ENCODE assay signal across 16 mouse cellular contexts in the genomic region with DNA sequence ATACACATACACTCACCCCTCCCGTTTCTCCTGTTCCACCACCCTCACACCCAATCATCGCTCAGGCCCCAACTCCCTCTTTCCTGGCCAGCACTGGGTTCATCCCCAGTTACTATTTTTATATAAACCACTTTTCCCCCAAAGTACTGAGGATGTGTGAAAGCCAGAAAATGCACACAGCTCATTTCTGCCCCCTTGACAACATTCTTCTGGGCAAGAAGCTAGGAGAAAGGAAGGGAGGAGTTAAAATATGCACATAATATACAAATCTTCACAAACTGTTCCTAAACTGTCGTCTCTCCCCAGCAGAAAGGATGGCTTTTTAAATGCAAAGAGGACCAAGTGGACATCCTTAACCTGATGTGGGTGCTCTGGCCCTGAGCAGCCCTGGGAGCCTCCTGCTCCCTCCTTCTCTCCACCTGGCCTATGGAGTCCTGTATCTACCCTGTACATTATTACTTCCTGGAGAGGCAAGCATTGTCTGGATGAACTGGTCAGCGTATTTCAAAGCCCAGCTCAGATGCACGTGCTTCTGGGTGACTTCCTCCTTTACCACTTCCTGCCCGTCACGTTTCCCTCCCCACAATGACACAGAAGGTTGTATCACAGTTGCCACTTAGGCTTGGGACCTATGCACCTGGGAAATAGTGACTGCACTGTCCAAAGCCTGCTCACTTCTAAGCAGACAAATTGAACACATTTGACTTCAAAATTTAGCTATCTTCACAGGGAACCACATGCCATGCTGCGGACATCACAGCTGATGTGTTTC.
DNase-seq lines count a peak whose midpoint lies in the region; ATAC-seq and TF ChIP-seq lines count a peak whose summit lies in the region.
"Had no signal": no experiment of that assay in that cellular context is flagged by ENCODE, and none has a peak within 500 bp of the region (broad histone marks: within the 10 kb centered on the region; RNA-seq: fewer than 3 reads in every experiment).

No protein-coding gene starts in this region.

- no peaks in the 10 kb centered on the region for H3K9me3 ChIP-seq in kidney, embryonic 16.5 days (ENCODE audit: low read length)
- H3K9me3 ChIP-seq: intestine, embryonic 15.5 days had no signal

- peak; percentile 7 for DNase-seq in spleen, adult 12 weeks (ENCODE audit: low spot score)
- DNase-seq in spleen, postnatal 14 days (ENCODE audit: low spot score in 2 of 2) = no peak
- DNase-seq in thymus, postnatal 36 days = peak; percentile 63 to 75
- DNase-seq in gastrocnemius, adult 2 months = no peak
- DNase-seq in frontal cortex, postnatal 25 days (ENCODE audit: low spot score in 2 of 2) = no peak
- DNase-seq: adrenal gland, adult 8-10 months; forebrain, postnatal 0 days; kidney, postnatal 25 days; lung, adult 2 months; right cerebral cortex, postnatal 25 days had no signal

- intact Hi-C loops in gastrocnemius, adult 2 months (cut with DNase I) = no loop called here

- 74% methylated on average over 8 of the region's 8 CpGs for WGBS in kidney, embryonic 16.5 days

- peaks cover 7% of the 10 kb centered on the region; the same call in 1 of the 2 replicates for H3K4me1 ChIP-seq in kidney, embryonic 16.5 days (ENCODE audit: insufficient read depth, low read length)
- H3K4me1 ChIP-seq: intestine, embryonic 15.5 days had no signal

- no peak overlapping the region for H3K27ac ChIP-seq in gastrocnemius, adult 2 months
- H3K27ac ChIP-seq in kidney, embryonic 16.5 days (ENCODE audit: low read length) = no peak overlapping the region
- H3K27ac ChIP-seq: intestine, embryonic 15.5 days had no signal

- no peaks in the 10 kb centered on the region for H3K36me3 ChIP-seq in kidney, embryonic 16.5 days (ENCODE audit: insufficient read depth, low read length)
- H3K36me3 ChIP-seq: intestine, embryonic 15.5 days had no signal

- no peak overlapping the region for H3K4me2 ChIP-seq in kidney, embryonic 16.5 days (replicated peaks; ENCODE audit: low read depth, low read length)
- H3K4me2 ChIP-seq: intestine, embryonic 15.5 days had no signal

- ATAC-seq in common myeloid progenitor, adult 5-6 weeks (replicated peaks; ENCODE audit: low read depth, poor library complexity, severe bottlenecking) = peak; percentile 76
- ATAC-seq in neutrophil, adult 5-6 weeks (ENCODE audit: extremely low read depth, insufficient number of reproducible peaks, low FRiP score, poor library complexity, severe bottlenecking) = peak; percentile 94
- no peak for ATAC-seq in kidney, embryonic 16.5 days (ENCODE audit: low FRiP score, low TSS enrichment)
- ATAC-seq: forebrain, postnatal 0 days; intestine, embryonic 15.5 days had no signal

- no peak overlapping the region for H3K4me3 ChIP-seq in gastrocnemius, adult 2 months
- no peak overlapping the region for H3K4me3 ChIP-seq in kidney, embryonic 16.5 days (ENCODE audit: low read length)
- H3K4me3 ChIP-seq: erythroblast, embryonic 14.5 days; intestine, embryonic 15.5 days; megakaryocyte, embryonic 14.5 days had no signal

- no peak for TF ChIP-seq CTCF in gastrocnemius, adult 2 months (IDR thresholded peaks at IDR 0.05)

- no peaks in the 10 kb centered on the region for H3K27me3 ChIP-seq in kidney, embryonic 16.5 days (ENCODE audit: insufficient read depth, low read length)
- H3K27me3 ChIP-seq: intestine, embryonic 15.5 days; megakaryocyte, embryonic 14.5 days had no signal

- H3K9ac ChIP-seq in kidney, embryonic 16.5 days (replicated peaks; ENCODE audit: low read length) = no peak overlapping the region
- H3K9ac ChIP-seq: forebrain, postnatal 0 days; intestine, embryonic 15.5 days had no signal

Comparison
In these comparisons a context has a peak if more than half of its experiments do, and no peak if none do; other contexts are left out.
1. DNase-seq: peak in spleen, adult 12 weeks (single experiment) and thymus, postnatal 36 days (2 of 2); none in spleen, postnatal 14 days (0 of 2), gastrocnemius, adult 2 months (single experiment) and frontal cortex, postnatal 25 days (0 of 2).